Mouse (Mus musculus): ENCODE data around the gene Mief2. TPM values are rescaled to one million over a fixed set of nuclear protein-coding genes. Genes with fewer than 3 reads are reported as not detected.
A peak's percentile ranks its signal among the peaks of the same experiment; 100 is the strongest.

Gene Mief2
- polyA plus RNA-seq, 1 experiment from 2014 or later = 15.2 TPM

DNA sequence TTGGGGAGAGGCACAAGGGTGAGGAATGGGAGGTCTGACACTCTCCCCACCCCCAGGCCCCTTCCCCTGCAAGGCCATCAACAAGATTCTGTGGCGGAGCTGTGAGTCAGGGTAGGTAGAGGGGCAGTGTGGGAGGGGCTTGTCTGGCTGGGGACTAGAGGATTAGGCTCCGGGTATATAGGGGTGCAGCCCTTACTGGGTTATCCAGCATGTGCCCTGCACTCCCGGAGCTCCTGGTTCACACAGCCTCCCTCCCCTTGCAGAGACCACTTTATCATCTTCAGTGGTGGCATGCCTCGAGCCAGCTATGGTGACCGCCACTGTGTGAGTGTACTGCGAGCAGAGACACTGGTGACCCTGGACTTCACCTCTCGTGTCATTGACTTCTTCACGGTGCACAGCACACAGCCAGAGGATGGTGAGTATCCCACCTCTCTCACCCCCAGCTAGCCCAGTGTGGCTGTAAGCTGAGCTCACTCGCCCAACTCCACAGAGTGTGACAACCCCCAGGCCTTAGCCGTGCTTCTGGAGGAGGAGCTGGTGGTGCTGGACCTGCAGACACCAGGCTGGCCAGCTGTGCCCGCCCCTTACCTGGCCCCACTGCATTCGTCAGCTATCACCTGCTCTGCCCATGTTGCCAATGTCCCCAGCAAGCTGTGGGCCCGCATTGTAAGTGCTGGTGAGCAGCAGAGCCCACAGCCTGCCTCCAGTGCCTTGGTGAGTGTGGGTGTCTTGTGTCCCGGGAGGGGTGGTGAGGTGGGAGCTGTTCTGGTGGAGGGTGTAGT is 21.3 kb upstream of the Mief2 start:
- 0 out of 2 replicates have a peak overlapping the region, but pooled peaks have one; percentile 11 for H3K9ac ChIP-seq (replicated peaks)
- no peaks in the 10 kb centered on the region for H3K27me3 ChIP-seq
- H3K4me3 ChIP-seq = no peak overlapping the region
- H3K36me3 ChIP-seq = peaks cover 83% of the 10 kb centered on the region
- no peak overlapping the region for H3K4me2 ChIP-seq (replicated peaks)
- no peak for ATAC-seq (ENCODE audit: low FRiP score, low read depth)
- H3K4me1 ChIP-seq = peaks cover 21% of the 10 kb centered on the region
- H3K27ac ChIP-seq (replicated peaks) = no peak overlapping the region
- no peaks in the 10 kb centered on the region for H3K9me3 ChIP-seq
- 86% methylated on average over 14 of the region's 14 CpGs for WGBS

GRCm38 (mm10) chr11:60707672-60708071 is 20.5 kb upstream of the Mief2 start:
- H3K27me3 ChIP-seq = no peaks in the 10 kb centered on the region
- peaks cover 91% of the 10 kb centered on the region for H3K36me3 ChIP-seq
- 85% methylated on average over 3 of the region's 3 CpGs for WGBS
- H3K4me2 ChIP-seq (replicated peaks) = no peak overlapping the region
- no peak for ATAC-seq (ENCODE audit: low FRiP score, low read depth)
- H3K9me3 ChIP-seq = no peaks in the 10 kb centered on the region
- no peak overlapping the region for H3K4me3 ChIP-seq
- H3K4me1 ChIP-seq = peaks cover 13% of the 10 kb centered on the region
- H3K27ac ChIP-seq (replicated peaks) = no peak overlapping the region
- no peak overlapping the region for H3K9ac ChIP-seq (replicated peaks)

DNA sequence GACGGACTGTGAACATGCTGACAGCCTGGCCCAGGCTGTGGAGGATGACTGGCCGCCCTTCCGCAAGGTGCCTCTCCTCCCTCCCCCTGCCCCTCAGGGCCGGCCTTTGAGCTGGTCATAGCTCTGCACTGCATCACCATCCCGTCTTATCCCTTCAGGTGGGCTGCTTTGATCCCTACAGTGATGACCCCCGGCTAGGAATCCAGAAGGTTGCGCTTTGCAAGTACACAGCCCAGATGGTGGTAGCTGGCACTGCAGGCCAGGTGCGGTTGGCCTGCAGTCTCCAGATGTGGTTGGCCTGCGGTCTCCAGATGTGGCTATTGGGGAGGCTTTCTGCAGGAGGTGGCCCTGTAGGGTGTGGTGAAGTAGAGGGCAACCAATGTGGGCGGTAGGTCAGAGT is 19.6 kb upstream of the Mief2 start:
- Histone ChIP-seq H3K4me2 (replicated peaks) (no peak overlapping the region), H3K27me3 (no peaks in the 10 kb centered on the region), H3K9ac (replicated peaks) (no peak overlapping the region), H3K9me3 (no peaks in the 10 kb centered on the region), H3K36me3 (peaks cover 100% of the 10 kb centered on the region), H3K27ac (replicated peaks) (no peak overlapping the region), H3K4me1 (peaks cover 3% of the 10 kb centered on the region; the same call in 1 of the 2 replicates), H3K4me3 (no peak overlapping the region)
- WGBS = 90% methylated on average over 10 of the region's 10 CpGs
- ATAC-seq (ENCODE audit: low FRiP score, low read depth) = no peak

- no peak for ATAC-seq (ENCODE audit: low FRiP score, low read depth)
- no peak overlapping the region for H3K4me3 ChIP-seq
- 95% methylated on average over 45 of the region's 45 CpGs for WGBS
- no peak overlapping the region for H3K4me2 ChIP-seq (replicated peaks)
- H3K36me3 ChIP-seq = peaks cover 100% of the 10 kb centered on the region
- H3K27ac ChIP-seq (replicated peaks) = no peak overlapping the region
- H3K27me3 ChIP-seq = no peaks in the 10 kb centered on the region
- no peak overlapping the region for H3K9ac ChIP-seq (replicated peaks)
- H3K9me3 ChIP-seq = no peaks in the 10 kb centered on the region
- H3K4me1 ChIP-seq = no peaks in the 10 kb centered on the region
Measured at GRCm38 (mm10) chr11:60709481-60710465, 18.4 kb upstream of the Mief2 start.

DNA sequence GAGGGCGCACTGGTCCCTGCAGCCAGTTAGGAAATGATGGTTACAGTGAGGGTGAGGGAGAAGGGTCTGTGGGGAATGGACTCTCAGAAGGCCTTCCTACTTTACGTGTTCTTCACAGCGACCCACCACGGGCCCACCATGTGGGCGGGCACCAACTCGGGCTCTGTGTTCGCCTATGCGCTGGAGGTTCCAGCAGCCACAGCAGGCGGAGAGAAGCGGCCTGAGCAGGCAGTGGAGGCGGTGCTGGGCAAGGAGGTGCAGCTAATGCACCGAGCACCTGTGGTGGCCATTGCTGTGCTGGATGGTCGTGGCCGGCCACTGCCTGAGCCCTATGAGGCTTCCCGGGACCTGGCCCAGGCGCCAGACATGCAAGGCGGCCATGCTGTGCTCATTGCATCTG is 17.0 kb upstream of the Mief2 start:
- no peak overlapping the region for H3K4me3 ChIP-seq
- peaks cover 100% of the 10 kb centered on the region for H3K36me3 ChIP-seq
- H3K9me3 ChIP-seq = no peaks in the 10 kb centered on the region
- no peak for ATAC-seq (ENCODE audit: low FRiP score, low read depth)
- H3K4me2 ChIP-seq (replicated peaks) = no peak overlapping the region
- no peak overlapping the region for H3K9ac ChIP-seq (replicated peaks)
- WGBS = 97% methylated on average over 17 of the region's 17 CpGs
- no peaks in the 10 kb centered on the region for H3K27me3 ChIP-seq
- H3K27ac ChIP-seq (replicated peaks) = no peak overlapping the region
- H3K4me1 ChIP-seq = no peaks in the 10 kb centered on the region

DNA sequence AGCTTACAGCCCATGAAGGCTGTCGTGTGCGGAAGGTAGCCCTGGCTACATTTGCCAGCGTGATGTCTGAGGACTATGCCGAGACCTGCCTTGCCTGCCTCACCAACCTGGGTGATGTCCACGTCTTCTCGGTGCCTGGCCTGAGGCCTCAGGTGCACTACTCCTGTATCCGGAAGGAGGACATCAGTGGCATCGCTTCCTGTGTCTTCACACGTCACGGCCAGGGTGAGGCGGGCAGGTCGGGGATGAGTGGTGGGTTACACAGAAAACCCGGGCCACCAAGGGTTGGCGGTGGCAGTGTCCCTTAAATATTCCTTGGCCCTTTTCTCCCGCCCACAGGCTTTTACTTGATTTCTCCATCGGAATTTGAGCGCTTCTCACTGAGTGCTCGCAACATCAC is 16.2 kb upstream of the Mief2 start:
- no peak for ATAC-seq (ENCODE audit: low FRiP score, low read depth)
- 93% methylated on average over 18 of the region's 18 CpGs for WGBS
- no peak overlapping the region for H3K9ac ChIP-seq (replicated peaks)
- H3K9me3 ChIP-seq = no peaks in the 10 kb centered on the region
- H3K27ac ChIP-seq (replicated peaks) = no peak overlapping the region
- no peaks in the 10 kb centered on the region for H3K27me3 ChIP-seq
- no peaks in the 10 kb centered on the region for H3K4me1 ChIP-seq
- no peak overlapping the region for H3K4me3 ChIP-seq
- peaks cover 100% of the 10 kb centered on the region for H3K36me3 ChIP-seq
- no peak overlapping the region for H3K4me2 ChIP-seq (replicated peaks)

DNA sequence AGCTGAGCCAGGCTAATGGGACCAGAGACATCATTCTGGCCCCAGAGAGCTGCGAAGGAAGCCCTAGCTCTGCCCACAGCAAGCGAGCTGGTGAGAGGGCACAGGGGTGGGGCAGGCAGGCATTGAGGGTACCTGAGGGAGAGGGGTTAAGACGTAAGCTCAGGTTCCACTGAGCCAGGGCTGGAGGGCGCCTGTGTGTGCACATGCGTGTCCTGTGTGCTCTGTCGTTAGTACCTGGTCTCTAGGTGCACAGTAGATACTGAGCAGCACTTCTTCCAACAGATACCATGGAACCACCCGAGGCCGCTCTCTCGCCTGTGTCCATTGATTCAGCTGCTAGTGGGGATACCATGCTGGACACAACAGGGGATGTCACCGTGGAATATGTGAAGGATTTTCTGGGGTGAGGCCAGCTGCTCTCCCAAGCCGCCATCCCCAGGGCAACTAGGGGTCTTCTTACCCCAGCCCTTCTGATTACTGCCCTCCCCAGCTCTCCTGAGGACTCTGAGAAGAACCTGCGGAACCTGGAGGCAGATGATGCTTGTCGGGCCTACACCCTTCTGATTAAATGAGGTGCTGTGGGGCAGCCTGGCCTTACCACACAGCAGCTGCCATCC is 15.5 kb upstream of the Mief2 start:
- 0 out of 2 replicates have a peak overlapping the region, but pooled peaks have one; percentile 11 for H3K9ac ChIP-seq (replicated peaks)
- ATAC-seq (ENCODE audit: low FRiP score, low read depth) = no peak
- no peaks in the 10 kb centered on the region for H3K27me3 ChIP-seq
- H3K4me1 ChIP-seq = no peaks in the 10 kb centered on the region
- H3K4me3 ChIP-seq = no peak overlapping the region
- H3K4me2 ChIP-seq (replicated peaks) = no peak overlapping the region
- H3K9me3 ChIP-seq = no peaks in the 10 kb centered on the region
- H3K36me3 ChIP-seq = peaks cover 100% of the 10 kb centered on the region
- no peak overlapping the region for H3K27ac ChIP-seq (replicated peaks)
- WGBS = 96% methylated on average over 13 of the region's 13 CpGs

- Histone ChIP-seq H3K9ac (replicated peaks) (no peak overlapping the region), H3K27ac (replicated peaks) (no peak overlapping the region), H3K4me2 (replicated peaks) (no peak overlapping the region), H3K36me3 (peaks cover 100% of the 10 kb centered on the region), H3K4me1 (no peaks in the 10 kb centered on the region), H3K27me3 (no peaks in the 10 kb centered on the region), H3K9me3 (no peaks in the 10 kb centered on the region), H3K4me3 (no peak overlapping the region)
- no peak for ATAC-seq (ENCODE audit: low FRiP score, low read depth)
- 92% methylated on average over 5 of the region's 5 CpGs for whole genome bisulfite sequencing
Measured at GRCm38 (mm10) chr11:60715833-60716232, 12.4 kb upstream of the Mief2 start.

GRCm38 (mm10) chr11:60719263-60719662 is 8.9 kb upstream of the Mief2 start:
- no peak for ATAC-seq (ENCODE audit: low FRiP score, low read depth)
- 95% methylated on average over 5 of the region's 5 CpGs for WGBS
- no peak overlapping the region for H3K9ac ChIP-seq (replicated peaks)
- no peaks in the 10 kb centered on the region for H3K9me3 ChIP-seq
- no peaks in the 10 kb centered on the region for H3K27me3 ChIP-seq
- peaks cover 100% of the 10 kb centered on the region for H3K36me3 ChIP-seq
- no peaks in the 10 kb centered on the region for H3K4me1 ChIP-seq
- H3K27ac ChIP-seq (replicated peaks) = no peak overlapping the region
- no peak overlapping the region for H3K4me2 ChIP-seq (replicated peaks)
- no peak overlapping the region for H3K4me3 ChIP-seq

GRCm38 (mm10) chr11:60726601-60727391 is 1.4 kb upstream of the Mief2 start, which contains the start of gene Flii:
TSS of gene Flii (minus strand) at chr11:60727263.
- H3K36me3 ChIP-seq = peaks cover 44% of the 10 kb centered on the region
- no peaks in the 10 kb centered on the region for H3K27me3 ChIP-seq
- H3K27ac ChIP-seq (replicated peaks) = peak within 1 kb of the TSS; percentile 88
- no peaks in the 10 kb centered on the region for H3K9me3 ChIP-seq
- peak within 1 kb of the TSS; percentile 90 for H3K9ac ChIP-seq (replicated peaks)
- peak within 1 kb of the TSS; percentile 75 for H3K4me2 ChIP-seq (replicated peaks)
- peak within 1 kb of the TSS; percentile 91 for H3K4me3 ChIP-seq
- under 1% methylated on average over 62 of the region's 71 CpGs for WGBS
- peak; percentile 74 for ATAC-seq (ENCODE audit: low FRiP score, low read depth)
- H3K4me1 ChIP-seq = peaks cover 31% of the 10 kb centered on the region
